Mouse (Mus musculus): ENCODE data around the gene Negr1. TPM values are rescaled to one million over a fixed set of nuclear protein-coding genes. Genes with fewer than 3 reads are reported as not detected.

The Negr1 gene
- total RNA-seq, 2 experiments from 2014 or later, result 1.2 to 1.7 TPM

- intact Hi-C loops (cut with DNase I; ENCODE audit: low total_unique reads), result no loop called here
- DNase-seq, result no peak
These were observed 718.1 kb downstream of the Negr1 start for GRCm38 (mm10) chr3:157279717-157280116.

- DNase-seq, result no peak
- intact Hi-C loops (cut with DNase I; ENCODE audit: low total_unique reads), result no loop called here
These were observed 719.7 kb downstream of the Negr1 start for GRCm38 (mm10) chr3:157281259-157281658.

GRCm38 (mm10) chr3:157291286-157291685 is 729.7 kb downstream of the Negr1 start:
- intact Hi-C loops (cut with DNase I; ENCODE audit: low total_unique reads), result no loop called here
- no peak for DNase-seq

GRCm38 (mm10) chr3:157297216-157297615 is 735.6 kb downstream of the Negr1 start:
- DNase-seq, result no peak
- intact Hi-C loops (cut with DNase I; ENCODE audit: low total_unique reads), result no loop called here

GRCm38 (mm10) chr3:157303430-157304116 is 742.0 kb downstream of the Negr1 start:
- intact Hi-C loops (cut with DNase I; ENCODE audit: low total_unique reads), result no loop called here
- DNase-seq, result no peak

GRCm38 (mm10) chr3:157321081-157321573 is 759.5 kb downstream of the Negr1 start:
- intact Hi-C loops (cut with DNase I; ENCODE audit: low total_unique reads), result no loop called here
- DNase-seq, result no peak

- intact Hi-C loops (cut with DNase I; ENCODE audit: low total_unique reads), result no loop called here
- no peak for DNase-seq
These were observed 760.2 kb downstream of the Negr1 start for GRCm38 (mm10) chr3:157321834-157322233.

- no peak for DNase-seq
- intact Hi-C loops (cut with DNase I; ENCODE audit: low total_unique reads), result no loop called here
These were observed 772.6 kb downstream of the Negr1 start for GRCm38 (mm10) chr3:157334169-157334568.

GRCm38 (mm10) chr3:157349480-157349879 is 787.9 kb downstream of the Negr1 start:
- intact Hi-C loops (cut with DNase I; ENCODE audit: low total_unique reads), result no loop called here
- DNase-seq, result no peak

- intact Hi-C loops (cut with DNase I; ENCODE audit: low total_unique reads), result no loop called here
- no peak for DNase-seq
These were observed 797.3 kb downstream of the Negr1 start for GRCm38 (mm10) chr3:157358905-157359304.

GRCm38 (mm10) chr3:157359840-157360239 is 798.2 kb downstream of the Negr1 start:
- intact Hi-C loops (cut with DNase I; ENCODE audit: low total_unique reads), result no loop called here
- no peak for DNase-seq

Data from gastrocnemius, postnatal 14 days (tissue).